Mouse (Mus musculus) stomach, postnatal 0 days (tissue): ENCODE results near the gene Cep164. TPM values are rescaled to one million over a fixed set of nuclear protein-coding genes. Genes with fewer than 3 reads are reported as not detected.

Source experiments
- ATAC-seq: fragments of 200-750 bp; cut with Nextera tagmentation; 2 replicates; pipeline ENCODE4 v1.8.0; 2017; ENCODE audit not compliant: low FRiP score, low TSS enrichment
- DNase-seq: peaks from one replicate; pipeline ENCODE4 v3.0.0-alpha.2; 2016; ENCODE audit warnings: low spot score
- H3K27ac ChIP-seq: fragments of 300-500 bp; sonication (generic); replicated peaks from 2 replicates; pipeline ENCODE4 v1.5.1; 2014; ENCODE audit warnings: mild to moderate bottlenecking, control low read depth
- H3K27me3 ChIP-seq: fragments of 300-500 bp; sonication (generic); 2 replicates; pipeline ENCODE4 v1.6.1; 2014; ENCODE audit warnings: low read length; ENCODE audit not compliant: control insufficient read depth, insufficient read depth
- H3K36me3 ChIP-seq: fragments of 300-500 bp; sonication (generic); 2 replicates; pipeline ENCODE4 v1.6.1; 2014; ENCODE audit warnings: low read length, mixed read lengths; ENCODE audit not compliant: control insufficient read depth, insufficient read depth
- H3K4me1 ChIP-seq: fragments of 300-500 bp; sonication (generic); replicated peaks from 2 replicates; pipeline ENCODE4 v1.6.1; 2014; ENCODE audit warnings: antibody characterized with exemption; ENCODE audit not compliant: control insufficient read depth, insufficient read depth
- H3K4me2 ChIP-seq: fragments of 300-500 bp; sonication (generic); replicated peaks from 2 replicates; pipeline ENCODE4 v1.6.1; 2014; ENCODE audit warnings: low read depth, mild to moderate bottlenecking, control low read depth, moderate library complexity
- H3K4me3 ChIP-seq: fragments of 300-500 bp; sonication (generic); 2 replicates; pipeline ENCODE4 v1.5.1; 2014; ENCODE audit warnings: low read depth, low read length, control low read depth
- H3K9ac ChIP-seq: fragments of 300-500 bp; sonication (generic); 2 replicates; pipeline ENCODE4 v1.6.1; 2014; ENCODE audit warnings: mild to moderate bottlenecking, low read length, control low read depth, mixed read lengths
- H3K9me3 ChIP-seq: fragments of 300-500 bp; sonication (generic); 2 replicates; pipeline ENCODE4 v1.6.1; 2016; ENCODE audit warnings: low read length; ENCODE audit not compliant: control insufficient read depth
- CTCF ChIP-seq: IDR thresholded peaks from 2 replicates; pipeline ENCODE4 v1.5.1; 2016; ENCODE audit warnings: antibody characterized with exemption, low read depth, mild to moderate bottlenecking, moderate library complexity
- EP300 ChIP-seq: optimal IDR thresholded peaks from 2 replicates; pipeline ENCODE3; 2016; ENCODE audit warnings: antibody characterized with exemption
- WGBS: fragments of 180-500 bp; shearing (Covaris S2); extraction: QIAGEN DNeasy Blood & Tissue Kit; methylation state at CpG from one replicate; pipeline ENCODE4 v1.1.7; 2014; 5-methylcytosine and 5-hydroxymethylcytosine counted together
- polyA plus RNA-seq: library from polyadenylated mRNA; unstranded; fragments of >200 nt; fragmentation: Nextera tagmentation; extraction: Ambion mirVana; gene quantifications from 2 replicates; pipeline ENCODE4 v1.2.1, GENCODE M21; 2015

Gene Cep164
- polyA plus RNA-seq, 1 experiment from 2014 or later, result 12.9 TPM

DNA sequence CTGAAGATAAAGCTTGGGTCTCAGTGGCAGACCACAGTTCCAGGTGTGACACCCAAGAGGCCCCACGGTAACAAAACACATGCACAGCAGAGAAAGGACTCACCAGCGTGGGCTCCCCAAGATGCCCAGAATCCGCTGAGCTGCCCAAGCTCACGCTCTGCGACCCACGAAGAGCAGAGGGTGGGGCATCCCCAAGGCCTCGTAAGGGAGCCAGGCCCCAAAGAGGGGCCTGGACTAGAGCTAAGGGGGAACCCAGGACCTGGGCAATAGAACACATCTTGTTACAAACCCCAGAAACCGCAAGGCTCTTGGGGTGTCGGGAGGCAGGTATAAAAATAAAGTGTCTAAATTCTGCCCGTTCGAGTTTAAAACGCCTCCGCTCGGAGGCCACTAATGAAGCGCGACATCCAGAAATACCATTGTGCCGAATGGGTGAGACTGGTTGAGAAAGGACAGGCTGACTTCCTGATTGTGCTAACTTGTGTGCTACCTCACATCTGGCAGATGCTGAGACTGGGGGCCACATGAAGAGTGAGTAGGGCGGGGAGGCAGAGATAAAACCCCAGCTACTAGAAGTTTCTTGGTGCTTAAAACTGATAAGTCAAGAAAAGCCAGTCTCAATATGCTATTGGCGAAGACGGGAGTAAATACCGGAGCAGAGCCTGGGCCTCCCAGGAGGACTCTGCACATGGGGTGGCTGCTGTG lies 25.3 kb downstream of the Cep164 start:
- Histone ChIP-seq H3K4me2 (no peak overlapping the region), H3K36me3 (peaks cover 7% of the 10 kb centered on the region), H3K4me1 (no peaks in the 10 kb centered on the region), H3K9ac (no peak overlapping the region), H3K27ac (no peak overlapping the region), H3K27me3 (no peaks in the 10 kb centered on the region), H3K4me3 (no peak overlapping the region), H3K9me3 (no peaks in the 10 kb centered on the region)
- TF ChIP-seq EP300 (no peak), CTCF (no peak)
- 90% methylated on average over 21 of the region's 21 CpGs for WGBS
- no peak for ATAC-seq
- DNase-seq, result no peak

DNA sequence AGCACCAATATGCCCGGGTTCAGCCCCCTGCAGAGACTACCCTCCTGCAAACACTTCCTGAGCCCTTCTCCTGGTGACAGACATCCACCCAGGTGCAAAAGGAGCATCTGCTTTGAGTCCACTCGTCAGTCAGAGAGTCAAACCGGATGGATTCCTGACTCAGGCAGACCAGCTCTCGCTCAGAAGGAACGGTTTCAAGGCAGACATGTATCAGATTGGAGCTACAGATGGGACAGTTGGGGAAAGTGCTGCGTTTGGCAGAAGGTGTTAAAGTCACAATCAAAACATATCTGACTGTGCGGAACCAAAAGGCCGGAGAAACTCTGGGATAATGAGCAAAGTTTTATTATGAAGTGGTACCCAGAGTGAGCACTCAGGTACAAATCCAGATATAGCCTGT lies 29.1 kb downstream of the Cep164 start:
- DNase-seq, result no peak
- TF ChIP-seq CTCF (no peak), EP300 (no peak)
- no peak overlapping the region for H3K27ac ChIP-seq
- H3K9ac ChIP-seq, result no peak overlapping the region
- no peaks in the 10 kb centered on the region for H3K9me3 ChIP-seq
- no peaks in the 10 kb centered on the region for H3K4me1 ChIP-seq
- H3K36me3 ChIP-seq, result peaks cover 3% of the 10 kb centered on the region; the same call in 1 of the 2 replicates
- ATAC-seq, result no peak
- H3K27me3 ChIP-seq, result no peaks in the 10 kb centered on the region
- no peak overlapping the region for H3K4me2 ChIP-seq
- no peak overlapping the region for H3K4me3 ChIP-seq
- 83% methylated on average over 8 of the region's 8 CpGs for WGBS

DNA sequence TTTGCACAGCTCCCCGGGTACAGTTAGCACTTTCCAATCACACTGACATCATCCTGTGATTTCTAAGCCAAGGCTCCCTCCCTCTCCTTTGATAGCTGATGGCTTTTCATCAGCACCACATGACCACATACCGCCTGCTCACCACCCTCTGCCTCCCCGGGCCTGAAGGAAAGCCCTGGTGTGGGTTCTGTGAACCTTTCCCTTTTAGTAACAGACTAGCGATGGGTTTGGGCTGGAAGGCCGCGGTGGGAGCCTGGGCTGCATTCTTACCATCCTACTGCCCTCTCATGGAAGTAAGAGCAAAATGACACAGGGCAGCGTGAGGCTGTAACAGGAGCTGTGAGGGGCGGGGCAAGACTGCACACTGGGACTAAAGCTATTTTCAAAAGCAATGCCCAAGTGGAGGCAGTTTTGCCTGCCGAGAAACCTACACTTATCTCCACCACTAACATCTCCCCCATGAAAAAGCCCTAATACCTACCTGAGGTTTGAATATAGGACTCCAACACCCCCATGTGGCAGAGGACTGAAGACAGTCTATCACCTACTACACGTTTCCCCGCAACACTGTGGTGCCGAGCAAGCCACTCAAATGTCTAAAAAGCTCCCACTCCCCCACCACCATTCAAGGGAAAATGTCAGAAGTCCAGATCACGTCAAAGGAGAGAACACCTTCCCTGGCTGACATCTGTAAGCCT lies 29.9 kb downstream of the Cep164 start:
- peak; percentile 68 for DNase-seq
- H3K9me3 ChIP-seq, result no peaks in the 10 kb centered on the region

DNA sequence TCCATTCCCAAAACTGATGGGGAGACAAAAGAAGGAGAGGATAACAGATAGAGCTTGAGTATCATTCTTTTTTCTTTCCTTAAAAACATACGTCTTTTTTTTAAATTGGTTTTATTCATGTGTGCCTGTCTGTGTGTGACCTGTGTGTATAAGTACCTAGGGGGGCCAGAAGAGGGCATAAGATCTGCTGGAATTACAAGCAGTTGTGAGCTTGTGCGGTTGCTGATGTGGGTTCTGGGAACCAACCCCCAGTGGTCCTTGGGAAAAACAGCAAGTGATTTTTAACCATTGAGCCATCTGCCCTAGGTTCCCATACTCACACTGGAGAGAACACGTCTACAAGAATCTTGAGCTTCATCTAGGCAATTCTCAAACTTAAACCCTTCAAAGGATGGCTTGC lies 31.2 kb downstream of the Cep164 start:
- Histone ChIP-seq H3K27ac (no peak overlapping the region), H3K36me3 (peaks cover 7% of the 10 kb centered on the region; the same call in 1 of the 2 replicates), H3K9ac (no peak overlapping the region), H3K9me3 (no peaks in the 10 kb centered on the region), H3K27me3 (no peaks in the 10 kb centered on the region), H3K4me3 (no peak overlapping the region), H3K4me2 (no peak overlapping the region), H3K4me1 (no peaks in the 10 kb centered on the region)
- TF ChIP-seq CTCF, result peak; percentile 24
- no peak for TF ChIP-seq EP300
- ATAC-seq, result no peak
- WGBS, result 84% methylated on average over 3 of the region's 3 CpGs
- no peak for DNase-seq

More for the DNA sequence above, 29.9 kb downstream of the Cep164 start:
- peaks cover 7% of the 10 kb centered on the region; the same call in 1 of the 2 replicates for H3K36me3 ChIP-seq
- ATAC-seq, result peak; percentile 67
- no peak overlapping the region for H3K27ac ChIP-seq
- H3K4me1 ChIP-seq, result no peaks in the 10 kb centered on the region
- no peak overlapping the region for H3K9ac ChIP-seq
- WGBS, result 17% methylated on average over 13 of the region's 13 CpGs
- H3K4me2 ChIP-seq, result no peak overlapping the region
- TF ChIP-seq EP300 (no peak), CTCF (peak; percentile 71)
- no peaks in the 10 kb centered on the region for H3K27me3 ChIP-seq
- H3K4me3 ChIP-seq, result no peak overlapping the region

DNA sequence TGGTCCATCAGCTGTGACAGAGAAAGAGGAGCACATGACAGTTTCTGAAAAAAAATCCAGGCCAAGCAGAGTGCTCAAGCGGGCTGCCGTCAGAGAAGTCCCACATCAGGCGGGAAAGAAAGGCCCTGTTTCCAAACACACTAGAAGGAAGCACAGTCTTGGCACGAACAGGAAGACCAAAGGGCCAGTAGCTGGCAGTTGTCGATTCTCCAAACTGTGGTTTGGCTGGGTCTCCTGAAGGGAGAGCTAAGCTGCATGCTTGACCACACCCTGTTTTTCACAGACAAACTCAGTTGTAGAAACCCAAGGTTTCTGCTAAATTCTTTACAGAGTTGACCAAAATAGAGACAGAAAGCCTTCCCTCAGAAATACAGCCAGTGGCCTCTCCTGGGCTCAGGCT lies 32.8 kb downstream of the Cep164 start:
- no peak for TF ChIP-seq CTCF
- TF ChIP-seq EP300, result no peak
- H3K36me3 ChIP-seq, result peaks cover 4% of the 10 kb centered on the region; the same call in 1 of the 2 replicates
- ATAC-seq (no peak), DNase-seq (no peak)
- H3K9ac ChIP-seq, result no peak overlapping the region
- H3K4me1 ChIP-seq, result no peaks in the 10 kb centered on the region
- H3K4me3 ChIP-seq, result no peak overlapping the region
- 0 out of 2 replicates have a peak overlapping the region, but pooled peaks have one; percentile 9 for H3K27ac ChIP-seq
- H3K9me3 ChIP-seq, result no peaks in the 10 kb centered on the region
- H3K4me2 ChIP-seq, result no peak overlapping the region
- WGBS, result 49% methylated on average over 5 of the region's 5 CpGs
- no peaks in the 10 kb centered on the region for H3K27me3 ChIP-seq

DNA sequence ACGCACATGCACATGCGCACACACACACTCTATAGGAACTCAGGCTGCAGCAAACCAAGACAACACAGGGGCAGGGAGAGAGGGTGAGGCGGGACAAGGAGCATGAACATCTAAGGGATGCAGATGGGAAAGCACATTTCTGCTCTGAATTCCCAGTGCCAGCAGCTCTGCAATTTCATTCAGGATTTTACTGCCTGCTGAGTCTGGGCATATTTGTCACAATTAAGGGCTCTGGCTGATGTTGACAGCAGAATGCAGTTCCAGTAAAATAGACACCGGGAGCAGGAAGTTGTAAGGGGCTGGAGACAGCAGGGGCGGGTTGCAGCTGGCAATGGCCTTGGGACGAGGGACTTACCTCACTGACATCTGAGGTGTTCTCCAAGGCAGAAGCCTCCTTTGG lies 34.8 kb downstream of the Cep164 start:
- TF ChIP-seq EP300 (no peak), CTCF (no peak)
- no peak overlapping the region for H3K9ac ChIP-seq
- H3K27ac ChIP-seq, result no peak overlapping the region
- no peaks in the 10 kb centered on the region for H3K27me3 ChIP-seq
- H3K4me3 ChIP-seq, result no peak overlapping the region
- no peaks in the 10 kb centered on the region for H3K9me3 ChIP-seq
- no peak for ATAC-seq
- WGBS, result 93% methylated on average over 6 of the region's 6 CpGs
- no peak overlapping the region for H3K4me2 ChIP-seq
- peaks cover 4% of the 10 kb centered on the region; the same call in 1 of the 2 replicates for H3K36me3 ChIP-seq
- DNase-seq, result no peak
- no peaks in the 10 kb centered on the region for H3K4me1 ChIP-seq
